Mouse (Mus musculus) myocyte (in vitro differentiated cells): ENCODE results near the gene Nell1. TPM values are rescaled to one million over a fixed set of nuclear protein-coding genes. Genes with fewer than 3 reads are reported as not detected.

Experiments
- H3K27me3 ChIP-seq: one replicate; pipeline ENCODE4 v1.6.1; 2011; ENCODE audit not compliant: control insufficient read depth, insufficient read depth, insufficient read length
- H3K36me3 ChIP-seq: one replicate; pipeline ENCODE4 v1.6.1; 2011; ENCODE audit not compliant: control insufficient read depth, insufficient read depth
- H3K4me2 ChIP-seq: one replicate; pipeline ENCODE4 v1.6.1; 2011; ENCODE audit warnings: low read depth, control low read depth
- H3K4me3 ChIP-seq: one replicate; pipeline ENCODE4 v1.5.1; 2011; ENCODE audit warnings: mild to moderate bottlenecking, control low read depth, moderate library complexity
- H3K79me2 ChIP-seq: one replicate; pipeline ENCODE4 v1.6.1; 2011; ENCODE audit not compliant: control insufficient read depth, insufficient read depth
- H3ac ChIP-seq: one replicate; pipeline ENCODE4 v1.6.1; 2011; ENCODE audit not compliant: control insufficient read depth, insufficient read length
- CEBPB ChIP-seq: IDR thresholded peaks from 2 replicates; pipeline ENCODE4 v1.6.1; 2011; ENCODE audit warnings: mild to moderate bottlenecking, moderate library complexity; ENCODE audit not compliant: poor library complexity, insufficient read depth, severe bottlenecking
- E2F4 ChIP-seq: IDR thresholded peaks from one replicate; pipeline ENCODE4 v1.6.1; 2011; ENCODE audit warnings: mild to moderate bottlenecking, control low read depth, moderate library complexity; ENCODE audit not compliant: insufficient read depth
- MAX ChIP-seq: IDR thresholded peaks from one replicate; pipeline ENCODE4 v1.6.1; 2011; ENCODE audit warnings: low read depth, mild to moderate bottlenecking, control low read depth
- MYOD1 ChIP-seq, 3 experiments: IDR thresholded peaks; one replicate each; pipeline ENCODE4 v1.6.1; 2011; ENCODE audit warnings: control low read depth in 2 of 3, low read depth in 2 of 3, mild to moderate bottlenecking in 2 of 3, moderate library complexity in 1 of 3; ENCODE audit not compliant: insufficient read length in 2 of 3, control insufficient read depth in 1 of 3
- MYOG ChIP-seq, 3 experiments: IDR thresholded peaks; one replicate each; pipeline ENCODE4 v1.6.1; 2011; ENCODE audit warnings: control low read depth in 2 of 3, low read depth in 2 of 3, mild to moderate bottlenecking in 2 of 3; ENCODE audit not compliant: insufficient read length in 2 of 3, control insufficient read depth in 1 of 3, insufficient read depth in 1 of 3
- POLR2A ChIP-seq: IDR thresholded peaks from one replicate; pipeline ENCODE4 v1.6.1; 2011; ENCODE audit warnings: low read depth, mild to moderate bottlenecking, control low read depth, moderate library complexity; ENCODE audit not compliant: insufficient read length
- POLR2AphosphoS2 ChIP-seq: IDR thresholded peaks from one replicate; pipeline ENCODE4 v1.6.1; 2011; ENCODE audit warnings: low read depth, control low read depth; ENCODE audit not compliant: insufficient read length
- REST ChIP-seq: IDR thresholded peaks from one replicate; pipeline ENCODE4 v1.6.1; 2011; ENCODE audit warnings: mild to moderate bottlenecking, control low read depth, moderate library complexity; ENCODE audit not compliant: insufficient read depth, insufficient read length
- SRF ChIP-seq: IDR thresholded peaks from one replicate; pipeline ENCODE4 v1.6.1; 2011; ENCODE audit warnings: low read depth; ENCODE audit not compliant: control insufficient read depth, insufficient read length
- TCF12 ChIP-seq: IDR thresholded peaks from one replicate; pipeline ENCODE4 v1.6.1; 2011; ENCODE audit warnings: mild to moderate bottlenecking, control low read depth; ENCODE audit not compliant: poor library complexity, insufficient read depth, severe bottlenecking
- TCF3 ChIP-seq: IDR thresholded peaks from one replicate; pipeline ENCODE4 v1.6.1; 2011; ENCODE audit warnings: low read depth, control low read depth; ENCODE audit not compliant: insufficient read length
- USF1 ChIP-seq: IDR thresholded peaks from one replicate; pipeline ENCODE4 v1.6.1; 2011; ENCODE audit warnings: low read depth, mild to moderate bottlenecking, control low read depth, moderate library complexity
- polyA plus RNA-seq: library from polyadenylated mRNA; unstranded; fragments of >200 nt; fragmentation: generic; extraction: Trizol; gene quantifications from one replicate; pipeline ENCODE4 v1.2.1, GENCODE M21; 2012; ENCODE audit warnings: missing spikeins

Nell1 gene
- polyA plus RNA-seq, 1 experiment = not detected

DNA sequence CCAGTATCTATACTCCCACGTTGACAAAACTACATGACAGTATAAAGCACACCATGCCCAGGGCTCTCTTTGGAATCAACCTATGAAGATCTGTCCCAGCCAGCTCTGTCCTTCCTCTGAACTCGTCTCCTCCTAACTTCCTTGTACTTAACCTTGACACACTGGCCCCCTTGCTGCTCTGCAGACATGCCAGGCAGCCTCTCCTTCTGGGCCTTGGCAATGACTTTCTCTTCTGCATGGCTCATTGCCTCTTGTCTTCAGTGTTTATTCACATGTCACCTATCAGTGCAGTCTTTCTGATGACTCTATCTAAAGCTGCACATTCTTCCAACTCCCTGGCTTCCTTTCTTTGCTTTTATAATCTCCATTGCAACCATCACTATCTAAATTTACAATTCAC is 376.9 kb downstream of the Nell1 start:
- no peaks in the 10 kb centered on the region for H3K36me3 ChIP-seq
- TF ChIP-seq MYOG (IDR thresholded peaks at IDR 0.05; ENCODE audit: control insufficient read depth in 1 of 3, insufficient read depth in 1 of 3, insufficient read length in 2 of 3, low read depth in 2 of 3) (no peak), USF1 (no peak)

DNA sequence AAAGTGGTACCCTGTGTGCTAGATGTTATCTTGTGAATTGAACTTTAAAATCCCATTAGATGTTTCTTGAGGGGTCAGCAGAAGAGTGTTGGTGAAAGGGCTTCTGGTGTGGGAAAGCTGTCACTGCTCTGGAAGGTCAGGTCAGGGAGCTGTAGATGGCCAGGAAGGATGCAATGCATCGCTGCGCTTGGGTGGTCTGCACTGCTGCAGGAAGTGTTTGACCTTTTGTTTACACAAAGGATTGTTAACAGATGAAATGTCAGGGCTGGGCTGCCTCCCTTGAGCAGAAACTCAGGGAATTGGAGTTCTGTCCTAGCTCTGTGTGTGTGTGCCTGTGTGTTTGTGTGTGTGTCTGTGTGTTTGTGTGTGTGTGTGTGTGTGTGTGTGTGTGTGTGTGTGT is 382.5 kb downstream of the Nell1 start:
- Histone ChIP-seq H3K27me3 (no peaks in the 10 kb centered on the region), H3K36me3 (no peaks in the 10 kb centered on the region), H3K4me2 (no peak overlapping the region), H3K79me2 (no peaks in the 10 kb centered on the region), H3ac (no peak overlapping the region), H3K4me3 (no peak overlapping the region)
- TF ChIP-seq MAX = no peak
- no peak for TF ChIP-seq POLR2A
- no peak for TF ChIP-seq TCF12

More for the DNA sequence above, 376.9 kb downstream of the Nell1 start:
- H3K4me3 ChIP-seq = no peak overlapping the region
- no peak overlapping the region for H3ac ChIP-seq
- no peak overlapping the region for H3K4me2 ChIP-seq
- no peaks in the 10 kb centered on the region for H3K27me3 ChIP-seq
- H3K79me2 ChIP-seq = no peaks in the 10 kb centered on the region

DNA sequence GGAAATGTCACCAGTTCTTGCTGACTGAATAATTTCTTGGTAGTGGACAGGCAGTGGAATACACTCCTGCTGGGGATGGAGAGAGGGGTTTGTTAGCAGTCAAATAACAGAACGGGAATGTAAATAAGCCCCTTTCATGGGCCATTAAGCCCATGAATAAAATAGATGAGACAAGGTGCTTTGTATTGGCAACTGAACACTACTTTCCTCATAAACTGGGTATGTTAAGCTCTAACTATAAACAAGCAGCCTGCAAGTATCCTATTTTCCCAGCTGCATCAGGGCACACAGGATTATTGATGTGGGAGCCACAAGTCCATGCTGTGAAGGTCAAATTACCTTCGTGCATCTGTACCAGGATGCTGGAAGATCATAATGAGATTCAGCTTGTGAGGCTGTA is 387.4 kb downstream of the Nell1 start:
- Histone ChIP-seq H3K4me2 (no peak overlapping the region), H3K27me3 (no peaks in the 10 kb centered on the region), H3ac (no peak overlapping the region), H3K79me2 (no peaks in the 10 kb centered on the region), H3K36me3 (no peaks in the 10 kb centered on the region), H3K4me3 (no peak overlapping the region)
- no peak for TF ChIP-seq TCF12
- TF ChIP-seq POLR2AphosphoS2 = no peak

DNA sequence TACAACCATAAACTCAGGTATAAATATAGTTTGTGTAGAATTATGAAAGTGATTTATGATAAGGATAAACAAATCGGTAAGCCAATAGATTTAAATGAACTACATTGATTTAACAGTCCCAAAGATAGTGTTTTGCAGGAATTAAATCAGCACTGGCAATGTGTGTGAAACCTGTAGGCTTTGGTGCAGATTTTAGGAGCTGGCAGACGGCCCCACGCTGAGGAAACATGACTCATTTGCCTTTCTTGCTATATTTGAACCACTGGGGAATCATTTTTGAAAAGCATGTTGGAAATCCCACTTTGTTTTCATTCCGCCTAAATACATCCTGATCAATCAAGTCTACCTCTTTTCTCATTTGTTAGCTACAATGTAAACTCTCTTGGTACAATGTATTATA is 400.2 kb downstream of the Nell1 start:
- no peak overlapping the region for H3K4me3 ChIP-seq
- H3K4me2 ChIP-seq = no peak overlapping the region
- H3K27me3 ChIP-seq = no peaks in the 10 kb centered on the region
- H3ac ChIP-seq = no peak overlapping the region
- H3K36me3 ChIP-seq = no peaks in the 10 kb centered on the region
- H3K79me2 ChIP-seq = no peaks in the 10 kb centered on the region
- TF ChIP-seq MYOD1 (IDR thresholded peaks at IDR 0.05; ENCODE audit: control insufficient read depth in 1 of 3, insufficient read length in 2 of 3, low read depth in 2 of 3) = no peak
- TF ChIP-seq POLR2A = no peak
- no peak for TF ChIP-seq TCF3
- TF ChIP-seq REST = no peak
- TF ChIP-seq MYOG (IDR thresholded peaks at IDR 0.05; ENCODE audit: control insufficient read depth in 1 of 3, insufficient read depth in 1 of 3, insufficient read length in 2 of 3, low read depth in 2 of 3) = no peak
- no peak for TF ChIP-seq E2F4
- no peak for TF ChIP-seq CEBPB
- no peak for TF ChIP-seq SRF
- TF ChIP-seq USF1 = no peak
- TF ChIP-seq POLR2AphosphoS2 = no peak
- TF ChIP-seq MAX = no peak
- no peak for TF ChIP-seq TCF12

DNA sequence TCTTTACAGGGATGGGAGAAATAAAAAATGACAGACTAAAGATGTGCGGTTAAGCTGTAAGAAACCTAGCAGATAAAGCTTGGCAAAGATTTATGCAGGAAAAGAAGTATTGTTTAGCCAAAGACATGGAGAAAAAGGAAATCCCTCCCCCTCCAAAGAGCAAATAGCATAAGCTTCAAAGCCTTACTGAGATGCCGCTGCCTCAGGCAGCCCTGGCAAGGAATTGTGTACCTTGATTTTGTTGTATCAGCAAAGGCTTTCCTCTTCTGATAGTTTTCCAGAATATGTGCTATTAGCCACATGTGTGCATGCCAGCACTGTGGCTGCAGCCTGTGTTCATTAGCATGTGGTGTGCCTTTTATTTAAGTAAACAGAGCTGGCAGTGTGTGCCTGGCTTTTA is 435.8 kb downstream of the Nell1 start:
- Histone ChIP-seq H3K4me2 (no peak overlapping the region), H3K36me3 (no peaks in the 10 kb centered on the region), H3K4me3 (no peak overlapping the region), H3K79me2 (no peaks in the 10 kb centered on the region), H3K27me3 (no peaks in the 10 kb centered on the region), H3ac (no peak overlapping the region)
- TF ChIP-seq MYOD1 (IDR thresholded peaks at IDR 0.05; ENCODE audit: control insufficient read depth in 1 of 3, insufficient read length in 2 of 3, low read depth in 2 of 3) (no peak), SRF (no peak), MAX (no peak), REST (no peak), POLR2AphosphoS2 (no peak), POLR2A (no peak), CEBPB (no peak)

DNA sequence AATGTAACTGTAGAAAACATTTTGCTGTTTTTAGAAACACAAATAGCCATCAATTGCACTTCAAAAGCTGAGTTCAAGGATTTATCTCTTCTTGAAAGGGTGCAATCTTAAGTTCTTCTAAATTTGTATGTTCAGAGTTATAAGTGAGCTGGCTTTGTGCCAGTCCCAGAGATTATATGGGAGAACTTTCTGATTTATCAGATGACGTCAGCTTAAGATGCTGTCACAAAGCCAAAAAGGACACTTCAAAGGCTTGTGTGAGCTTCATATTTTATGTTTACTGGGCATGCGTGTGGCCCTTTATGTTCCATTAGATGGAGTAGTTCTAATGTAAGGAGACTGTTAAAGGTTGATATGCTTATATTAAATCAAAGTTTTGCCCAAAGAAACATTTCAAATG is 445.3 kb downstream of the Nell1 start:
- Histone ChIP-seq H3K4me3 (no peak overlapping the region), H3K79me2 (no peaks in the 10 kb centered on the region), H3K4me2 (no peak overlapping the region), H3K27me3 (no peaks in the 10 kb centered on the region), H3K36me3 (no peaks in the 10 kb centered on the region), H3ac (no peak overlapping the region)
- TF ChIP-seq TCF12 = no peak
- no peak for TF ChIP-seq POLR2AphosphoS2
- TF ChIP-seq TCF3 = no peak
- no peak for TF ChIP-seq E2F4
- no peak for TF ChIP-seq SRF
- TF ChIP-seq USF1 = no peak
- TF ChIP-seq MYOD1 (IDR thresholded peaks at IDR 0.05; ENCODE audit: control insufficient read depth in 1 of 3, insufficient read length in 2 of 3, low read depth in 2 of 3) = no peak
- TF ChIP-seq CEBPB = no peak
- TF ChIP-seq MAX = no peak
- no peak for TF ChIP-seq MYOG (IDR thresholded peaks at IDR 0.05; ENCODE audit: control insufficient read depth in 1 of 3, insufficient read depth in 1 of 3, insufficient read length in 2 of 3, low read depth in 2 of 3)
- TF ChIP-seq REST = no peak
- no peak for TF ChIP-seq POLR2A
